Mouse (Mus musculus): Measurements from ENCODE around the gene Rpl3. TPM values are rescaled to one million over a fixed set of nuclear protein-coding genes. Genes with fewer than 3 reads are reported as not detected.
"Not testable (repeated sequence)": the region's sequence is repeated elsewhere in the genome, so short reads cannot be mapped to it uniquely, and the experiment has no call there.

The Rpl3 gene
- polyA plus RNA-seq, 1 experiment from 2014 or later: 552 TPM

- ATAC-seq (ENCODE audit: insufficient read depth): no peak
- Histone ChIP-seq H3K4me2 (peak overlapping the region; percentile 73), H3K27me3 (no peaks in the 10 kb centered on the region), H3K36me3 (replicated peaks) (peaks cover 5% of the 10 kb centered on the region; the same call in 1 of the 2 replicates), H3K9me3 (replicated peaks) (no peaks in the 10 kb centered on the region), H3K4me3 (replicated peaks) (no peak overlapping the region), H3K27ac (replicated peaks) (peak overlapping the region; percentile 98), H3K4me1 (replicated peaks) (peaks cover 80% of the 10 kb centered on the region), H3K9ac (no peak overlapping the region)
- 44% methylated on average over 6 of the region's 6 CpGs for WGBS (ENCODE audit: insufficient replicate concordance)
These were observed 39.8 kb upstream of the Rpl3 start for GRCm38 (mm10) chr15:80131421-80131820.

DNA sequence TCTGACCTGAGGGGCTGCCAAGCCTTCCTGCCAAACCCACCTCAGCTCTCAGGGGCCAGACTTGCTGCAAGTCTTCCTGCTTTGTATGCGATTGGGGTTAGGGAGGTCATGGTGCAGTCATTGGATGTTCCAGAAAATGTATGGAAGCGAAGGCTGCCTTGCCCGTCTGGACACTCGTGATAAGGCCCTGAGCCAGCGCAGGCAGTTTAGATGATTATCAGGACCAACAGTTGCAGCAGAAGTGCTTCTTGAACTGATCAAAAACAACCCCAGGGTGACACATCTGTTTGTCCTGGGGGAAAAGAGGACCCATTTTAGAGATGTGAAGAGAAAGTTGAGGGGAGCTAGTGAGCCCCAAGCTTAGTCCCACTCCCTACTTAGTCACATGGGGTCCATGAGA lies 39.0 kb upstream of the Rpl3 start:
- H3K9me3 ChIP-seq (replicated peaks): no peaks in the 10 kb centered on the region
- H3K4me3 ChIP-seq (replicated peaks): peak overlapping the region; percentile 27
- peak overlapping the region; percentile 52 for H3K9ac ChIP-seq
- WGBS (ENCODE audit: insufficient replicate concordance): 20% methylated on average over 5 of the region's 5 CpGs
- no peaks in the 10 kb centered on the region for H3K36me3 ChIP-seq (replicated peaks)
- peaks cover 73% of the 10 kb centered on the region for H3K4me1 ChIP-seq (replicated peaks)
- H3K27me3 ChIP-seq: no peaks in the 10 kb centered on the region
- peak overlapping the region; percentile 98 for H3K27ac ChIP-seq (replicated peaks)
- peak; percentile 68 for ATAC-seq (ENCODE audit: insufficient read depth)
- peak overlapping the region; percentile 73 for H3K4me2 ChIP-seq

DNA sequence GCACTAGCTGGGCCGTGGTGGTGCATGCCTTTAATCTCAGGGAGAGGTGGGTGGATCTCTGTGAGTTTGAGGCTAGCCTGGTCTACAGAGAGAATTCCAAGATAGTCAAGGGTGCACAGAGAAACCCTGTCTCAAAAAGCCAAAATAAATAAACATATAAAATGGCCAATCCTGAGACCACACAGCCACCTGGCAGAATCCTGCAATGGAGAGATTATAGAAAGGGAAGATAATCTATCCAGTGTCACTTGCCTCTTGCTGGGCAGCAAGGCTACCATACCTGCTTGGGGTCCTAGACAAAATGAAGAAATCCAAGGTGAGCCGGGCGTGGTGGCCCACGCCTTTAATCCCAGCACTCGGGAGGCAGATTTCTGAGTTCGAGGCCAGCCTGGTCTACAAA lies 38.3 kb upstream of the Rpl3 start:
- WGBS (ENCODE audit: insufficient replicate concordance): 40% methylated on average over 6 of the region's 6 CpGs
- no peak for ATAC-seq (ENCODE audit: insufficient read depth)
- H3K36me3 ChIP-seq (replicated peaks): no peaks in the 10 kb centered on the region
- peaks cover 66% of the 10 kb centered on the region for H3K4me1 ChIP-seq (replicated peaks)
- no peak overlapping the region for H3K9ac ChIP-seq
- H3K4me3 ChIP-seq (replicated peaks): no peak overlapping the region
- no peaks in the 10 kb centered on the region for H3K9me3 ChIP-seq (replicated peaks)
- peak overlapping the region; percentile 98 for H3K27ac ChIP-seq (replicated peaks)
- H3K4me2 ChIP-seq: peak overlapping the region; percentile 73
- H3K27me3 ChIP-seq: no peaks in the 10 kb centered on the region

- ATAC-seq (ENCODE audit: insufficient read depth): no peak
- no peaks in the 10 kb centered on the region for H3K9me3 ChIP-seq (replicated peaks)
- 13% methylated on average over 1 of the region's 1 CpGs for WGBS (ENCODE audit: insufficient replicate concordance)
- H3K4me3 ChIP-seq (replicated peaks): no peak overlapping the region
- H3K9ac ChIP-seq: no peak overlapping the region
- no peak overlapping the region for H3K4me2 ChIP-seq
- no peaks in the 10 kb centered on the region for H3K36me3 ChIP-seq (replicated peaks)
- H3K4me1 ChIP-seq (replicated peaks): peaks cover 50% of the 10 kb centered on the region
- no peaks in the 10 kb centered on the region for H3K27me3 ChIP-seq
- H3K27ac ChIP-seq (replicated peaks): peak overlapping the region; percentile 48; the same call in 1 of the 2 replicates
These were observed 35.5 kb upstream of the Rpl3 start for GRCm38 (mm10) chr15:80127191-80127590.

GRCm38 (mm10) chr15:80124651-80125050 lies 33.0 kb upstream of the Rpl3 start:
- no peak overlapping the region for H3K27ac ChIP-seq (replicated peaks)
- H3K36me3 ChIP-seq (replicated peaks): no peaks in the 10 kb centered on the region
- peaks cover 25% of the 10 kb centered on the region for H3K4me1 ChIP-seq (replicated peaks)
- H3K9ac ChIP-seq: no peak overlapping the region
- no peaks in the 10 kb centered on the region for H3K9me3 ChIP-seq (replicated peaks)
- 71% methylated on average over 4 of the region's 4 CpGs for WGBS (ENCODE audit: insufficient replicate concordance)
- H3K4me2 ChIP-seq: no peak overlapping the region
- no peak for ATAC-seq (ENCODE audit: insufficient read depth)
- H3K27me3 ChIP-seq: no peaks in the 10 kb centered on the region
- H3K4me3 ChIP-seq (replicated peaks): no peak overlapping the region

- ATAC-seq (ENCODE audit: insufficient read depth); H3K36me3 ChIP-seq (replicated peaks); H3K9me3 ChIP-seq (replicated peaks); H3K27ac ChIP-seq (replicated peaks); H3K9ac ChIP-seq; H3K27me3 ChIP-seq; H3K4me3 ChIP-seq (replicated peaks); H3K4me1 ChIP-seq (replicated peaks); H3K4me2 ChIP-seq: not testable (repeated sequence)
- 85% methylated on average over 6 of the region's 6 CpGs for WGBS (ENCODE audit: insufficient replicate concordance)
These were observed 30.8 kb upstream of the Rpl3 start for GRCm38 (mm10) chr15:80122431-80122830.

GRCm38 (mm10) chr15:80121721-80122325 lies 30.2 kb upstream of the Rpl3 start:
- no peak for ATAC-seq (ENCODE audit: insufficient read depth)
- H3K4me3 ChIP-seq (replicated peaks): no peak overlapping the region
- 85% methylated on average over 9 of the region's 9 CpGs for WGBS (ENCODE audit: insufficient replicate concordance)
- no peaks in the 10 kb centered on the region for H3K36me3 ChIP-seq (replicated peaks)
- no peaks in the 10 kb centered on the region for H3K9me3 ChIP-seq (replicated peaks)
- peaks cover 8% of the 10 kb centered on the region for H3K4me1 ChIP-seq (replicated peaks)
- H3K9ac ChIP-seq: no peak overlapping the region
- H3K27me3 ChIP-seq: no peaks in the 10 kb centered on the region
- no peak overlapping the region for H3K4me2 ChIP-seq
- no peak overlapping the region for H3K27ac ChIP-seq (replicated peaks)

GRCm38 (mm10) chr15:80119076-80119475 lies 27.4 kb upstream of the Rpl3 start:
- peaks cover 31% of the 10 kb centered on the region for H3K4me1 ChIP-seq (replicated peaks)
- H3K4me2 ChIP-seq: no peak overlapping the region
- no peak overlapping the region for H3K27ac ChIP-seq (replicated peaks)
- H3K9ac ChIP-seq: no peak overlapping the region
- no peak for ATAC-seq (ENCODE audit: insufficient read depth)
- 89% methylated on average over 6 of the region's 6 CpGs for WGBS (ENCODE audit: insufficient replicate concordance)
- H3K27me3 ChIP-seq: no peaks in the 10 kb centered on the region
- no peaks in the 10 kb centered on the region for H3K9me3 ChIP-seq (replicated peaks)
- H3K36me3 ChIP-seq (replicated peaks): no peaks in the 10 kb centered on the region
- H3K4me3 ChIP-seq (replicated peaks): no peak overlapping the region

DNA sequence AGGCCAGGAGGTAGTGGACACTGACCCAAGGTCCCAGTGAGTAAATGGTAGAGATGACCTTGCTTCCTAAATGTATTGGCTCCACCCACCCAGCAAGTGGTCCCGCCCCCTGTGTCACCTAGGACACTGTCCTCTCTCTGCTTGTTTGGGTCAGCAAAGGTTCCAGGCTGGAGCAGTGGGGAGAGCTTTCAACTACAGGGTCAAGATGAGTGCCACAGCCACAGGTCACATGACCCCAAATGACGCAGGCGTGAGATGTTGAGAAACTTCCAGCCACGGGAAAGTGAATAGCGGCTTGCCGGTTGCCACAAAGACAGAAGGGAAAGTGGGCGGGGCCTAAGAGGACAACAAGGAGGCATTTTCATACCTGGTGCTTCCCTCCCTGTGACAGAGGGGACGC lies 25.5 kb upstream of the Rpl3 start:
- WGBS (ENCODE audit: insufficient replicate concordance): 40% methylated on average over 8 of the region's 8 CpGs
- Histone ChIP-seq H3K4me3 (replicated peaks) (no peak overlapping the region), H3K36me3 (replicated peaks) (no peaks in the 10 kb centered on the region), H3K4me2 (peak overlapping the region; percentile 16), H3K27me3 (no peaks in the 10 kb centered on the region), H3K27ac (replicated peaks) (0 out of 2 replicates have a peak overlapping the region, but pooled peaks have one; percentile 4), H3K9me3 (replicated peaks) (no peaks in the 10 kb centered on the region), H3K4me1 (replicated peaks) (peaks cover 31% of the 10 kb centered on the region), H3K9ac (no peak overlapping the region)
- peak; percentile 19; the same call in 1 of the 2 replicates for ATAC-seq (ENCODE audit: insufficient read depth)

DNA sequence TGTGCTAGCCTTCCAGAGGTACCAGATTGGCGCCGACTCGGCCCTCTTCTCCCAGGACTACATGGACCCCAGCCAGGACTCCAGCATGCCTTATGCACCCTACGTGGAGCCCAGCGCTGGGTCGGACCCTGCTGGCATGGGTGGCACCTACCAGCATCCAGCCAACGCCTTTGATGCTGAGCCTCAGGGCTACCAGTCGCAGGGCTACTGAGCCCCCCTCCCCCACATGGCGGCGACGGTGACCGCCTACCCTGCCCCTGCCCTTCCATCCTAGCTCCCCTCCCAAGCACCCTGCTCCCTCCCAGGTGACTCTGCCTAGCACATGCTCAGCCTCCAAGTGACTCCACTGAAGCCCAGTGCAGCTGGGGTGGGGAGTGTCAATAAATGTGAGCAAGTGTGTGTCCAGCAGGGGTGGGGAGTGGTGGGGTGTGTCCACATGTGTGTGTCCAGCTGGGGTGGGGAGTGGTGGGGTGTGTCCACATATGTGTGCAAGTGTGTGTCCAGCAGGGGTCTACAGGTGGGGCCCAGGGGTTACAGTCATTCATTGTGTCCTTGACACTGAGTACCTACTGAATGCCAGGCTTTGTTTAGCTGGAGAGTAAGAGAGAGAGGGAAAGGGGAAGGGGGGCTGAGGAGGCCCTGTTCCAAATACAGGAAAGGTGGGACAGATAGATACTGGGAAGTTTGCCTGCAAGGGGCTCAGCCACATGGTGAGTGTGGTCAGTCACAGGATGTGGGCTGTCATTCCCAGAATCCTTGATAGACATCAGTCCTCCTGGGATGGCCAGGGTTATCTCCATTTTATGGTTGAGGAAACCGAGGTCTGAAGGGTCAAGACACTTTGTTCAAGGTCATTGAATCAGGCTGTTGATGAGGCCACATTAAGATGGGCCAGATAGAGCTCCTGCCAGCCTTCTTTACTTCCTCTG lies 24.5 kb upstream of the Rpl3 start:
- no peak overlapping the region for H3K27ac ChIP-seq (replicated peaks)
- WGBS (ENCODE audit: insufficient replicate concordance): 59% methylated on average over 13 of the region's 13 CpGs
- ATAC-seq (ENCODE audit: insufficient read depth): no peak
- no peak overlapping the region for H3K9ac ChIP-seq
- no peak overlapping the region for H3K4me3 ChIP-seq (replicated peaks)
- H3K4me2 ChIP-seq: peak overlapping the region; percentile 32
- no peaks in the 10 kb centered on the region for H3K9me3 ChIP-seq (replicated peaks)
- H3K36me3 ChIP-seq (replicated peaks): no peaks in the 10 kb centered on the region
- no peaks in the 10 kb centered on the region for H3K27me3 ChIP-seq
- H3K4me1 ChIP-seq (replicated peaks): peaks cover 31% of the 10 kb centered on the region

GRCm38 (mm10) chr15:80115256-80115655 lies 23.6 kb upstream of the Rpl3 start:
- H3K4me3 ChIP-seq (replicated peaks): no peak overlapping the region
- no peak for ATAC-seq (ENCODE audit: insufficient read depth)
- H3K9me3 ChIP-seq (replicated peaks): no peaks in the 10 kb centered on the region
- no peaks in the 10 kb centered on the region for H3K36me3 ChIP-seq (replicated peaks)
- no peaks in the 10 kb centered on the region for H3K27me3 ChIP-seq
- H3K9ac ChIP-seq: no peak overlapping the region
- 63% methylated on average over 5 of the region's 5 CpGs for WGBS (ENCODE audit: insufficient replicate concordance)
- peak overlapping the region; percentile 32 for H3K4me2 ChIP-seq
- peaks cover 31% of the 10 kb centered on the region for H3K4me1 ChIP-seq (replicated peaks)
- no peak overlapping the region for H3K27ac ChIP-seq (replicated peaks)

Data from liver, embryonic 15.5 days (tissue).